Mouse (Mus musculus): ENCODE data around the gene Runx1. TPM values are rescaled to one million over a fixed set of nuclear protein-coding genes. Genes with fewer than 3 reads are reported as not detected.

Runx1 gene
- total RNA-seq, 2 experiments from 2014 or later, result 2.4 to 4.9 TPM

DNA sequence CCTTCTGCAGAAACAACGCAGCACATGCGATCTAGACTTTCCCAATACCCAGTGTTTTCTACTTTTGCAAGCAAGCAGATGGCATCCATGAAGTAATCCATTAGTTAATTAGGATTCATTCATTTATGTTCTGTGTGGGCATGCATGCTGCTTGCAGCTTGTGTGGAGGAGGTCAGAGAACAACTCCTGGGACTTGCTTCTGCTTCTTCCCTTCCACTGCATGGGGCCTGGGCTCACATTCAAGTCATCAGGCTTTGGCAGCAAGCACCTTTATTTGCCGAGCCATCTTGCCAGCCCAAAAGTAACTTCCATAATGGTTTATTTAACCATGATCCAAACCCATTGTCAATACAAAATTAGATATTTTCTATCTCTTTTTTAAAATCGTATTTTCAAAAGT lies 118.2 kb downstream of the Runx1 start:
- intact Hi-C loops (cut with DNase I), result loop anchor here (10.0 kb wide), 1 partner anchor 837 kb away; no protein-coding TSS in a partner anchor
- no peak for DNase-seq

DNA sequence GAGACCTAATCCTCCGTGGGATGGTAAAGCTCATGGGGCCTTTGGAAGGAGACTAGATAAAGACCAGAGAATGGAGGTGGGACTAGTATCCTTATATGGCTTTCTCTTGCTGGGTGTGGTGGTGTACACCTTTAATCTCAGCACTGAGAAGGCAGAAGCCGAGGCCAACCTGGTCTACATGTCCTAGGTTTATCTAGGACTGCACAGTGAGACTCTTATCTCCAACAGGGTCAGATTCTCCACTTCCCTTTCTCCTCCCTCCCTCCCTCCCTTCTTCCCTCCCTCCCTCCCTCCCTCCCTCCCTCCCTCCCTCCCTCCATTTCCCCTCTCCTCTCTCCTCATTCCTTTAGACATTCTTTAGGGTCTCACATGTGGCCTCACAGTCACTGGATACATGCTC lies 118.8 kb downstream of the Runx1 start:
- intact Hi-C loops (cut with DNase I), result loop anchor here (10.0 kb wide), 1 partner anchor 838 kb away; no protein-coding TSS in a partner anchor
- DNase-seq, result no peak

DNA sequence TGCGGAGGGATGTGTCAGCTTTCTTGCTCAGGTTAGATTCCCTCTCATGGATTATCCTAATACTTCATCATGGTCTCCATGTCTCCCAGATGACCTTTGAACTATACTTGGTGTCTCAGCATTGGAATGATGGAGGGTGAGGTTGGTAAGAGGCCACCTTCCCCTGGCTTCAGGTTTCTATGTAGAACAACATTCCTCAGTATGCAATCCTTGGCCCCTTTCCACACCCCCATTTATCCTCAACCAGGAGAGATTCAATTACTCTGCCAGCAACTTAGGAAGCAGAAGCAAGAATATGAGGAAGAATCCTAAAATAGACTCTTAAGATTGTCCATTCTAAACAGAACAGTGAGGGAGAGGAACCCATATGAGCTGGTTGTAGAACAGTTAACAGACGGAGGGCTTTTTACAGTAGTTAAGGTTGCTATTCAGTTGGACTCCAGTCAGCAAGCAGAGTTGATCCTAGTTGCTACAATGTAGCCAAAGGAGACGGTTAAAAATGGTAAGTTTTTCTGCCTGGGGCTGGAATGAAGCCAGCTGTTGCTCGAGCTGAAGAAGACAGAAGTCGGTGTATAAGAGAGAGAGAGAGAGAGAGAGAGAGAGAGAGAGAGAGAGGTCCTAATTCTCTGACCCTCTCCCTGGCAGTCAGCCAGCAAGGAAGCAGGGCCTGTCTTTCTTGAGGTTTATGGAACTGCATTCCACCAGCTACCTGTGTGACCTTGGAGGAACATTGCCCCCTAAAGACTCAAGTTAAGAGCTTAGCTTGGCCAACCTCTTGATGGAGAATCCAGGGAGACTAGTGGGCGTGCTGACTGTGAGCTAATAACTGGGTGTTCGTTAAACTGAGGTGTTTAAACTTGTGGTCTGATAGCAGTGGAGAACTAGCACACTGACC lies 120.1 kb downstream of the Runx1 start:
- DNase-seq, result no peak
- intact Hi-C loops (cut with DNase I), result loop anchor here (10.0 kb wide), 1 partner anchor 839 kb away; no protein-coding TSS in a partner anchor

DNA sequence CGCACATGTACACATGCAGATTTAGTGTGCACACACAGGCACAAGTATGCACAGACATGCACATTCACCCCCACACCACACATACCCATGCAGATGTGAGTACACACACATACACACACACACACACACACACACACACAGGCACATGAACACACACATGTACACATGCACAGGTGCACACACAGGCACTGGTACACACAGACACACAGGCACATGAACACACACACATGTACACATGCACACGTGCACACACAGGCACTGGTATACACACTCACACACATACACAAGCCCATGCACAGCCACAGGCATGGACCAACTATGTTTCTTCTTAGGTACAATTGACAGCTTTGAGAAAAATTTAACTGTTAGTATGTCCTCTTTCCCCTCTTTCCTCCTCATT lies 122.1 kb downstream of the Runx1 start:
- DNase-seq, result no peak
- intact Hi-C loops (cut with DNase I), result loop anchor here (10.0 kb wide), 1 partner anchor 841 kb away; no protein-coding TSS in a partner anchor

DNA sequence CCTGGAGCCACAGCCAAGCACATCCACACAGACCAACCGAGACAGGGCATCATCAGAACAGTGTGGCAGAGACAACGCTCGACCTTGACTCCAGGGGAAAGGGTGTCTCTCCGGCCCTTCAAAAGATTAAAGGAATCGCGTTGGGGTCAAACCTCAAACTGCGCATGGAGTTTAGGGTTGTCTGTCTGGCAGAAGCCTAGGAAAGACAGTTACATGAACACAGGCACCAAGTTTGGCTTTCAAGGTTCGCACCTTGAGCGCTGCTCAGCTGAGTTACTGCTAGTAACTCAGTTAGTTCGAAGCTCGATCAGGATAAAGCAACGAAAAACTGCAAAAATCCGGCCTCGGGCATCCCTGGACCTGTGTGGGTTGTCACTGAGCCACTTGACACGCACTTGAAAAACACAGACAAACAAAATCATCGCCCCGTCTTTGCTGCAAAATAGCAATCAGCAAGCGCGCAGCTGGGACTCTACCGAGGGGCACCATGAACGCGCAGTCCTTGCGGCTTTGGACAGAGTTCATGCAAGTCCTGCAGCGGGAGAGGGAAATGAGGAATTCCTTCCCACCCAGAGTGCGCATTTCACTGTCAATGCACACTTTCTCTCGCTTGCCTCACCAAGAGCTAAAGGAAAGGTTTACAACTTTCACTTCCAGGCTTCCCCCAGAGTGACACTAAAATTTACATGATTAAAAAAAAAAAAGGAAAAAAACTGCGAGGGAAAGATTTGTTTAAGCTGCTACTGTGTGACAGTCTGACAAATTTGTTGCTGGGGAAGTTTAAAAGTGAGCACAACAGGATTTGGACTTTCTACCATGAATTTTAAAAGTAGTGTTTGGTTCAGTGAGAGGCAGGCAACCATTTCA lies 126.2 kb downstream of the Runx1 start:
- intact Hi-C loops (cut with DNase I), result loop anchor here (2.0 to 10.0 kb wide), 4 partner anchors 128 to 845 kb away; partner anchors contain the start of gene Runx1
- peak in 1 of 2 experiments; percentile 10 for DNase-seq

DNA sequence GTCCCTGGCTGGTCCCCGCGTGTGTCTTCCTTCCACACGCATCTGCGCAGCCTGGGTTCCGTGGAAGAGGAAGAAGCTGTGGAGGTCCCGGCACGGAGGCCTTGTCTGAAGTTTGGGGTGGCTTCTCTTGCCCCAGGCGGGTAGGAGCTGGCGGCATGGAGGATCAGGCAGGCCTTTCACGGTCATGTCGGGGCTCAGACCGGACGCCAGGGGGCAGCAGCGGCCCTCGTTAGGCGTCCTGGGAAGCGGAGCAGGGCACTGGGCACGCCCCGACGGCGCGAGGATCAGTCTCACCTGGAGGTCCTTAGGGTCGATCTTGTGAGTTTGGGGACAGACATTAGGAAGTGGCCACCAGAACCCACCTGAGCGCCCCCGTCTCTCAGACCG lies 127.3 kb downstream of the Runx1 start:
- intact Hi-C loops (cut with DNase I), result loop anchor here (1.0 to 5.0 kb wide), 5 partner anchors 129 to 756 kb away; partner anchors contain the start of gene Runx1

DNA sequence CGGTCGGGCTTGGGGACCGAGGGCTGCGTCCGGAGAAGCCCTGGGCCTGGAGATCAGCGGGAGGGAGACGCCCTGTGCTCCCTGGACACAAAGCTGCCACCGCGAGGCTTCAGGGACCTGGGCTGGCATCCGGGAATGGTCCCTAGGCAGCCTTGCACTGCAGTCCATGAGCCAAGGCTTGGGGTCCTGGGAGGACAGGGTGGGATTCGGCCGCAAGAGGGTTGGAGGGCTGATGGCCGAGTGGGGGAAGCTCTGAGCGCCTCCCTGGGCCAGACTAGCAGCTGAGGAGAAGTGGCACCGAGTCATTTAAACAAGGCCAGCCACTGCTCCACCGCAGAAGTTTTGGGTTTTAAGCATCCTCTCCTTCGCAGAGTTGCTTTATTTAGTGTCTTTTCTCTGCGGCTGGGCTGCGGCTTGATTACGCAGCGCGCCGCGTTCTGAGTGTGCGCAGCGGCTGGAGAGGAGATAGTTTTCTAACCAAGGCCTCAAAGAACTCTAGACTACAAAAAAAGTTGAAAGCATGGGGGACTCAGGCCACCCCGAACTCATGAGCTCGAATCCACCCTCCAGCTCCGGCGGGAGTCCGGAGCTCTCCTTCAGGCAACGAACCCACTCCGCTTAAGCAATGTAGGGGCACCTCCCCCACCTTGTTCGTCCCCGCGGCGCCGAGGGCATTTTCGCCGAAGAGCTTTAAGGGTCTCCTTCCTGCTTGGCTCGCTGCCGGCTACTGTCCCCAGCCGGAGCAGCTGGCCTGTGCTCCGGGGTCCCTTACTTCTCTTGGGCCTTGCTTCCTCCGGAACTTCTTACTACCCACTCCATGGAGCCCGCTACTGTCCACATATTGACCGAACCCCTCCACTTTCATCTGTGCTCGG lies 128.0 kb downstream of the Runx1 start:
- intact Hi-C loops (cut with DNase I), result loop anchor here (1.0 to 5.0 kb wide), 5 partner anchors 129 to 756 kb away; partner anchors contain the start of gene Runx1
- peak in 1 of 2 experiments; percentile 45 for DNase-seq

More for the DNA sequence above, 127.3 kb downstream of the Runx1 start:
- DNase-seq, result peak; percentile 93 to 96

DNA sequence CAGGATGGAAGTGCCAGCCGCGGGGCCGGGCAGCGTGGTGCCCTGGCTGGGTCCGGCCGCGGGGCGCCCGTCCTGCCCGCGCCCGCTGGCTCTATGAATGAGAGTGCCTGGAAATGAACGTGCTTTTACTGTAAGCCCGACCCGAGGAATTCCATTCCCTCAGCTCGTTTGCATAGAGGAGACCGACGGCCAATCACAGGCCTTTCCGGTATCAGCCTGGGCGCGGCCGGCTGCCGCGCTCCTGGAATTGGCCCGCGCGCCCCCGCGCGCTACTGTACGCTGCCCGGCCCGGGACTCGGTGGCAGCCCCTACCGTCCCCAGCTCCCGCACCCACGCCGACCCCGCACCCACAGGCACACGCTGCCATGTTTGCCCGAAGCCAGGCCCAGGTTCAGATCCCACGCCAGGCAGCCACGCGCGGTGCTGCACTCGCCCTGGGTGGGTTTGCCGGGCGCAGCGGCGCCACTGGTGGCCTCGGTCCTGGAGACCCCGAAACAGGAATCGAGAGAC lies 128.7 kb downstream of the Runx1 start:
- intact Hi-C loops (cut with DNase I), result loop anchor here (5.0 kb wide), 1 partner anchor 130 kb away; the partner anchor contains the start of gene Runx1
- DNase-seq, result peak; percentile 80 to 83

DNA sequence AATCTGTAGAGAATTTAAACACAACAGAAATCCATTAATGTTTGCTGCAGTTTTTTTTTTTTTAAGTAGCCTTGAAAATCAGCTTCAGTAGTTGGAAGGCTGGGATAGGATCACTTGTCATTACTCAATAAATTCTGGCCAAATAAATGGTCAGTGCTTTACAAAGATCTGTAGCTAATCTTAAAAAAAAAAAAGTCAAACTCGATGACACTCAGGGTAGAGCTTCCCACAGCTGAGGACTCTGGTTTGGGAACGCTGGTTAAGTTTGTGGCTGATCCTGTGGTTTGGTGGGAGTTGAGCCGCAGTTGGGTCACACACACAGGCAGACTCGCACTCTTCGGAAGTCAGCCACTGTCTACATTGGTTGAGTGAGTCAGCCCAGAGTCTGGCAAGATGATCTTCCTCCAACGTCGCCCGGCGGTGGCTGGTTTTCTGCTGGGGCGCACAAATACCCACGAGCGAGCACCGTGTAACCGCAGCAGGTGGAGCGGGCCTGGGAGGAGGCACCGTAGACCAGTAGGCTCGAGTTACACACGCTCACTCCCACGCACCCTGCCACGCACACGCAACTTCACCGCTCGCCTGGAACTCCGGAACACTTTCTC lies 129.4 kb downstream of the Runx1 start:
- intact Hi-C loops (cut with DNase I), result loop anchor here (5.0 kb wide), 1 partner anchor 131 kb away; the partner anchor contains the start of gene Runx1
- DNase-seq, result peak; percentile 24 to 33

DNA sequence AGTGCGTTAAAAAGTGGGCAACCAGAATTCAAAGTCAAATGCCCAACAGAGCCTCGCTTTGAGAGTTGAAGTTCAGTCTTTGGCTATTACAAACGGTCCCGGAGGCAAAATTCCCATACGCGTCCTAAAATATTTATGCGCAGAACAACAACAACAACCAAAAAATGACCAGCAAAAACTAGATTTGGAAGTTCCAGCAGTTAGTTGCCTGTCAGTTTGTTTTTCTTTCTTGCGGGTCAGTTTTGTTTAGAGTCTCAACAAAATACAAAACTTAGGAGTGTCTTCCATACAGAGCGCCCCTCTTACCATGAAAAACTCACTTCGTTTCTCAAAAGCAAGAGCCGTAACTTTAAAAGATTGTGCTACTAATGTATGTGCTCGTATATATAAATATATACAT lies 130.0 kb downstream of the Runx1 start:
- DNase-seq, result no peak
- intact Hi-C loops (cut with DNase I), result loop anchor here (5.0 kb wide), 1 partner anchor 131 kb away; the partner anchor contains the start of gene Runx1

DNA sequence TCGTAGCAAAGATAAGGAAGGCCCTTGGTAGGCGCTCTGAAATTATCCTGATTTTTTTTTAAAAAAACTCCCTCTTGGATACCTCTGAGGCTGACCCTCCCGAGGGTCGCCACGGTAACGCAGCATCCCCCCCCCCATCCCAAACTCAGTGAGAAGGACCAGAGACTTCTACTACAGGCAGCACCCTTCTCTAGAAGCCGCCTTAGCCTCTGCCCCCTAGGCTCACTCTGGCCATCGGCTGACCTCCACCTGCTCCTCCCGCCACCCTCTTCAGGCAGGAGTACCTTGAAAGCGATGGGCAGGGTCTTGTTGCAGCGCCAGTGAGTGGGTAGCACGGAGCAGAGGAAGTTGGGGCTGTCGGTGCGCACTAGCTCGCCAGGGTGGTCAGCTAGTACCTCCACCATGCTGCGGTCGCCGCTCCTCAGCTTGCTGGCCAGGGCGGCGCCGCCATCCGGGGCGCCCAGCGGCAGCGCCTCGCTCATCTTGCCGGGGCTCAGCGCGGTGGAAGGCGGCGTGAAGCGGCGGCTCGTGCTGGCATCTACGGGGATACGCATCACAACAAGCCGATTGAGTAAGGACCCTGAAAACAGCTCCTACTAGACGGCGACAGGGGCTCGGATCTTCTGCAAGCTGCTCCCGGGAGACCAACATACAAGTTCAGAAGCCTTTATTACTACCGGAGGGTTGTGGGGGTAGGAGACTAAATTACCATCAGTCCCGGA lies 130.6 kb downstream of the Runx1 start:
- peak; percentile 19 to 20 for DNase-seq

DNA sequence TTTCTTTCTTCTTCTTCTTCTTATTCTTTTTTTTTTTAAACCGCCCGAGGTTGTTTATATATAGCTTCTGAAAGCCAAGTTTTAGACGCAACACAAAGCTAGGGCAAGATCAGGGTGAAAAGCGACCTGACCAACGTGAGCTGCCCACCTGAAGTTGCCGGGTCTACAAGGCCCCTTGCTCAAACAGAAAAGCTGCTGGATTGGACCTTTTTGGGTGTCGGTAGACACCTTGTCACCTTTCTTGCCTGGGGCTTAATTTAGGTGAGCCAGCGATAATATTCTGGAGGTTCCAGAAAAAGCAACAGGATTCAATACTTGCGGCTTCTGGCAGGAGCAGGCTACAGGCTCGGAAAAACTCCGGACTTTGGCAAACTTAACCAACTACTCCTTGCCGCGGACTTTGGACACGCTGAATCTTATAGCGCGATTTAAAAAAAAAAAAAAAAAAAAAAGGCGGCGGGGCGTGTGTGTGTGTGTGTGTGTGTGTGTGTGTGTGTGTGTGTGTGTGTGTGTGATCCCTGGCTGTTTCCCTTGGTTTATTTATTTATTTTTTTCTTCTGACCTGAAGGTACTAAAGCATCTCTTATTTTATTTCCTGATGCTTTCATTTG lies 131.3 kb downstream of the Runx1 start:
- DNase-seq, result no peak
- intact Hi-C loops (cut with DNase I), result loop anchor here (5.0 kb wide), 1 partner anchor 133 kb away; the partner anchor contains the start of gene Runx1

More for the DNA sequence above, 130.6 kb downstream of the Runx1 start:
- intact Hi-C loops (cut with DNase I), result loop anchor here (5.0 kb wide), 1 partner anchor 132 kb away; the partner anchor contains the start of gene Runx1

DNA sequence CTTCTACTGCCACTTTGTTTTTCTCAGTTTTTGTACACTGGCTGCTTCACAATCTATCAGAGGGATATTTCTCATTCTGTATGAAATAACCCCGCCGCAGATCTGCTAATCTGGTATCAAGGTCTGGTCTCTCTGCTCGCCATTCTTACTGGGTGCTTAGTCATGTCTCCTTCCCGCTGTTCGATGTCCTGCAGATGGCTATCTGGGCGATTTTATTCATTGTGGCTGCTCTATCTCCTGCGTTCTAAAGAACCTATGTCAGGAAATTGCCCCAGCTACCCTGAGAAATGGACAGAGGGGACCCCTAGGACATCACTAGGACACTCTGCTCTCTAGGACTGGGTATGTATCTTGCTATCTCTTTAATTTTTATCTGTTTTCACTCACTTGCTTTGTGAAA lies 135.2 kb downstream of the Runx1 start:
- intact Hi-C loops (cut with DNase I), result no loop called here
- DNase-seq, result no peak

DNA sequence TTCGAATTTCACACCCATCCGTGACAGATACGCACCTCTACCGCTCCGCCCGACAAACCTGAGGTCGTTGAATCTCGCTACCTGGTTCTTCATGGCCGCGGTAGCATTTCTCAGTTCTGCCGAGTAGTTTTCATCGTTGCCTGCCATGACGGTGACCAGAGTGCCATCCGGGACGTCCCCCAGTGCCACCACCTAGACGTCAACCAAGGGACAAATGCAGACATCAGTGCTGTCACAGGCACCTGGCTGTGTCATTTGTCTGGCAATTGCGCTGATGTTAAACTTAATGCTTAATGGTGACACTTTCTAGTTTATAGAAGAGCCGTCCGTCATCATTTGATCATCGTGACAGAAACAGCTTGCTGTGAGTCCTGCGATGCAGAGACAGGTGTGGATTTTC lies 137.0 kb downstream of the Runx1 start:
- intact Hi-C loops (cut with DNase I), result no loop called here
- no peak for DNase-seq

DNA sequence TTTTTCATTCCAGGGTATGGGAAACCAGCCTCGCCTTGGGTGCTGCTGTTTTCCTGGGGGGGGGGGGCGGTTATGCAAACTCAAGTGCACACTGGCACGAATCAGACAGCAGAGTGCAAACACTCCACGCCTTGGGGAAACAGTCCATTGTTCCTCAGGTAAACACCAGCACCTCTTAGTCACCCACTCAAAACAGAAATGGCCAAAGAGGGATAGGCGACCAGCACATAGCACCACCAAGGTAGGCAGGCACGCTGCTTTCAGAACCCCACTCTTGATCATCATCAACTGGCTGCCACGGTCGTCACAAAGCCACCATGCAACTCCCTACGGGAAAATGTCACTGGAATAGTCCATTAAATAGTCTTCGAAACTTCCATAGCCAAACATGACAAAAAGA lies 139.0 kb downstream of the Runx1 start:
- intact Hi-C loops (cut with DNase I), result no loop called here
- DNase-seq, result no peak

DNA sequence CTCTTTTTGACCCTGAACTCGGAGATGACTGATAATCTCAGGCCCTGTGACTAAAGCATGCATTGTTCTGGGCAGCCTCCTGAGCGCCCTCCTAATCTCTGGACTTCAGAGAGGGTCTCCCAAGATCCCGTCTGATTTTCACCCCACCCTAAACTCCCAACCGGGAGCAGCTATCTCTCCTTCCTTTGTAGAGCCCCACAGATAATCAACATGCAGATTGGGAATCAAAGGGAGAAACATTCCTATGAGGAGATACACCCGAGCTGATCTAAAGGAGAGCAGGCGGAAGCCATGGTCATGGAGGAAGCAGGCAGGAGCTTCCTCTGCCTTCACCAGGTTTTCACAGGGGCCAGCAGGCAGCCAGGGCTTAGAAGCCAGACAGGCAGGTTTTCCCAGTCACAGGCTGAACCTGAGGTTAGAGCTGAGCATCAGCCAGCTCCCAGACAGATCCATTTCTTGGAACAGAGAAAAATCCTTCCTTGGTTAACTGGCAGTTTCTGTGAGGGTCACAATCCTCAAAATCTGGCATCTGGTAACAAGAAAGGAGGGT lies 140.1 kb downstream of the Runx1 start:
- intact Hi-C loops (cut with DNase I), result no loop called here
- no peak for DNase-seq

Measured in heart, postnatal 14 days (tissue).